Mouse (Mus musculus) mouse embryonic stem cell (cell line): ENCODE measurements around the gene Vamp2.

ENCODE experiments used
- in situ Hi-C, 2 experiments: fragments of 300-500 bp; cut with MboI; formaldehyde crosslinking; loops; 1 replicate in 1 of 2; 3 replicates in 1 of 2; pipeline ENCODE4 v1.14.3; 2019 to 2020; ENCODE audit warnings: low sequenced_read_pairs in 2 of 2, low pct_unique_long_range_greater_than_20kb in 1 of 2, mixed read lengths in 1 of 2; ENCODE audit not compliant: unreplicated experiment in 1 of 2

The Vamp2 gene

GRCm38 (mm10) chr11:69075764-69076479 lies 12.4 kb upstream of the Vamp2 start:
- in situ Hi-C loops: loop anchor here in 1 of 2 experiments (5.0 kb wide), 1 partner anchor 41 kb away; no protein-coding TSS in a partner anchor

- in situ Hi-C loops: loop anchor here in 1 of 2 experiments (5.0 kb wide), 1 partner anchor 41 kb away; no protein-coding TSS in a partner anchor
Observed at GRCm38 (mm10) chr11:69076572-69076971, 11.7 kb upstream of the Vamp2 start.

GRCm38 (mm10) chr11:69077316-69077715 lies 11.0 kb upstream of the Vamp2 start:
- in situ Hi-C loops: loop anchor here in 1 of 2 experiments (5.0 kb wide), 1 partner anchor 40 kb away; no protein-coding TSS in a partner anchor

GRCm38 (mm10) chr11:69078041-69078440 lies 10.2 kb upstream of the Vamp2 start:
- in situ Hi-C loops: loop anchor here in 1 of 2 experiments (5.0 kb wide), 1 partner anchor 39 kb away; no protein-coding TSS in a partner anchor

- in situ Hi-C loops: loop anchor here in 1 of 2 experiments (5.0 kb wide), 1 partner anchor 38 kb away; no protein-coding TSS in a partner anchor
Observed at GRCm38 (mm10) chr11:69078805-69079438, 9.4 kb upstream of the Vamp2 start.

GRCm38 (mm10) chr11:69080102-69080854 lies 8.0 kb upstream of the Vamp2 start:
- in situ Hi-C loops: no loop called here

- in situ Hi-C loops: no loop called here
Observed at GRCm38 (mm10) chr11:69080855-69081222, 7.5 kb upstream of the Vamp2 start.

- in situ Hi-C loops: no loop called here
Observed at GRCm38 (mm10) chr11:69081613-69082012, 6.7 kb upstream of the Vamp2 start.

GRCm38 (mm10) chr11:69085608-69086007 lies 2.7 kb upstream of the Vamp2 start:
- in situ Hi-C loops: no loop called here

- in situ Hi-C loops: no loop called here
Observed at GRCm38 (mm10) chr11:69086390-69086789, 1.9 kb upstream of the Vamp2 start.

GRCm38 (mm10) chr11:69087082-69087481 lies 1.2 kb upstream of the Vamp2 start:
- in situ Hi-C loops: no loop called here

- in situ Hi-C loops: no loop called here
Observed at GRCm38 (mm10) chr11:69087597-69087996, 693 bp upstream of the Vamp2 start.

- in situ Hi-C loops: no loop called here
Observed at GRCm38 (mm10) chr11:69088856-69089615, 746 bp downstream of the Vamp2 start.

- in situ Hi-C loops: no loop called here
Observed at GRCm38 (mm10) chr11:69089616-69090290, 1.5 kb downstream of the Vamp2 start.

GRCm38 (mm10) chr11:69090367-69090766 lies 2.1 kb downstream of the Vamp2 start:
- in situ Hi-C loops: no loop called here

- in situ Hi-C loops: no loop called here
Observed at GRCm38 (mm10) chr11:69091566-69092385, 3.5 kb downstream of the Vamp2 start.

- in situ Hi-C loops: no loop called here
Observed at GRCm38 (mm10) chr11:69092386-69092751, 4.1 kb downstream of the Vamp2 start.
